Mouse (Mus musculus) liver, embryonic 15.5 days (tissue): Measurements from ENCODE around the gene Cytip. TPM values are rescaled to one million over a fixed set of nuclear protein-coding genes. Genes with fewer than 3 reads are reported as not detected.

Source experiments
- ATAC-seq: fragments of 200-750 bp; cut with Nextera tagmentation; 2 replicates; pipeline ENCODE4 v1.8.0; 2017; ENCODE audit warnings: moderate number of reproducible peaks, mild to moderate bottlenecking, moderate library complexity; ENCODE audit not compliant: insufficient read depth
- H3K27ac ChIP-seq: fragments of 300-500 bp; sonication (generic); replicated peaks from 2 replicates; pipeline ENCODE4 v1.5.1; 2015; ENCODE audit warnings: mild to moderate bottlenecking, inconsistent platforms
- H3K27me3 ChIP-seq: fragments of 300-500 bp; sonication (generic); 2 replicates; pipeline ENCODE4 v1.6.1; 2015; ENCODE audit warnings: mild to moderate bottlenecking, inconsistent platforms
- H3K36me3 ChIP-seq: fragments of 300-500 bp; sonication (generic); replicated peaks from 2 replicates; pipeline ENCODE4 v1.6.1; 2015; ENCODE audit warnings: moderate library complexity, mild to moderate bottlenecking, inconsistent platforms
- H3K4me1 ChIP-seq: fragments of 300-500 bp; sonication (generic); replicated peaks from 2 replicates; pipeline ENCODE4 v1.6.1; 2015; ENCODE audit warnings: inconsistent platforms
- H3K4me2 ChIP-seq: fragments of 300-500 bp; sonication (generic); 2 replicates; pipeline ENCODE4 v1.6.1; 2015; ENCODE audit warnings: moderate library complexity, mild to moderate bottlenecking, inconsistent platforms
- H3K4me3 ChIP-seq: fragments of 300-500 bp; sonication (generic); replicated peaks from 2 replicates; pipeline ENCODE4 v1.5.1; 2015; ENCODE audit warnings: mild to moderate bottlenecking, inconsistent platforms
- H3K9ac ChIP-seq: fragments of 300-500 bp; sonication (generic); 2 replicates; pipeline ENCODE4 v1.6.1; 2015; ENCODE audit warnings: moderate library complexity, mild to moderate bottlenecking, inconsistent platforms
- H3K9me3 ChIP-seq: fragments of 300-500 bp; sonication (generic); replicated peaks from 2 replicates; pipeline ENCODE4 v1.6.1; 2016; ENCODE audit warnings: inconsistent platforms
- WGBS: fragments of 180-500 bp; shearing (Covaris S2); methylation state at CpG from one replicate; pipeline ENCODE4 v1.1.7; 2015; ENCODE audit warnings: mixed read lengths; ENCODE audit not compliant: insufficient replicate concordance; 5-methylcytosine and 5-hydroxymethylcytosine counted together
- polyA plus RNA-seq: library from polyadenylated mRNA; unstranded; fragments of >200 nt; fragmentation: Nextera tagmentation; extraction: Ambion mirVana; gene quantifications from 2 replicates; pipeline ENCODE4 v1.2.1, GENCODE M21; 2015

Gene Cytip
- polyA plus RNA-seq, 1 experiment from 2014 or later: 3.4 TPM

- no peak for ATAC-seq
- H3K4me3 ChIP-seq: peak overlapping the region; percentile 44
Observed at GRCm38 (mm10) chr2:58160541-58161307, 34.6 kb downstream of the Cytip start.

DNA sequence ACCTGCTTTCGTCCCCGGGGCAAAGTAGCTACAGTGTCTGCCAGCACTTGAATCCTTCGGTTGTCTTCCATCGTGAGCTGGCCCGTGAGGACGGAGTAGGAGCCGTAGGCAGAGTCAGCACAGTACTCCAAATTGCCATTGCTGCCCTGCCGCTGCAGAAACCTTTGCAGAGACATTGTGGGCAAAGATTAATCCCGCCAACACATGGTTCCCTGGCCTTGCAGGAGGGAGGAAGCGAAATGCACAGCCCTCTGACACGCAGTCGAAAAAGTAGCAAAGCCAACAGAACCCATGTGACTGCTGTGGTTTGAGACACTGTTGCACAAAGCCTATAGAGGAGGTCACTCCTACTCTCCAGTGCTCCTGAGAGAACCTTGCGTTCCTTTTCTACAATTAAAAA lies 35.5 kb downstream of the Cytip start:
- no peak overlapping the region for H3K9ac ChIP-seq
- no peaks in the 10 kb centered on the region for H3K36me3 ChIP-seq
- ATAC-seq: peak; percentile 36; the same call in 1 of the 2 replicates
- H3K4me3 ChIP-seq: peak overlapping the region; percentile 44
- no peak overlapping the region; the same call in 1 of the 2 replicates for H3K27ac ChIP-seq
- WGBS: 30% methylated on average over 13 of the region's 13 CpGs
- H3K4me1 ChIP-seq: 0 out of 2 replicates have a peak, but pooled peaks cover 9% of the 10 kb centered on the region
- H3K9me3 ChIP-seq: no peaks in the 10 kb centered on the region
- peak overlapping the region; percentile 48 for H3K4me2 ChIP-seq
- no peaks in the 10 kb centered on the region for H3K27me3 ChIP-seq

More at GRCm38 (mm10) chr2:58160541-58161307, 34.6 kb downstream of the Cytip start:
- Histone ChIP-seq H3K9me3 (no peaks in the 10 kb centered on the region), H3K27me3 (no peaks in the 10 kb centered on the region), H3K9ac (no peak overlapping the region), H3K36me3 (no peaks in the 10 kb centered on the region), H3K4me1 (0 out of 2 replicates have a peak, but pooled peaks cover 3% of the 10 kb centered on the region), H3K4me2 (peak overlapping the region; percentile 48), H3K27ac (no peak overlapping the region)
- WGBS: 26% methylated on average over 21 of the region's 21 CpGs

GRCm38 (mm10) chr2:58159121-58159520 lies 36.2 kb downstream of the Cytip start:
- Histone ChIP-seq H3K4me3 (peak overlapping the region; percentile 44), H3K9ac (no peak overlapping the region), H3K36me3 (no peaks in the 10 kb centered on the region), H3K4me1 (0 out of 2 replicates have a peak, but pooled peaks cover 9% of the 10 kb centered on the region), H3K27ac (no peak overlapping the region), H3K27me3 (no peaks in the 10 kb centered on the region), H3K9me3 (no peaks in the 10 kb centered on the region), H3K4me2 (peak overlapping the region; percentile 48)
- 42% methylated on average over 6 of the region's 6 CpGs for WGBS
- no peak for ATAC-seq

GRCm38 (mm10) chr2:58158539-58158938 lies 36.8 kb downstream of the Cytip start:
- Histone ChIP-seq H3K27me3 (no peaks in the 10 kb centered on the region), H3K9me3 (no peaks in the 10 kb centered on the region), H3K36me3 (no peaks in the 10 kb centered on the region), H3K4me3 (no peak overlapping the region), H3K27ac (no peak overlapping the region), H3K4me2 (peak overlapping the region; percentile 10; the same call in 1 of the 2 replicates), H3K9ac (no peak overlapping the region), H3K4me1 (0 out of 2 replicates have a peak, but pooled peaks cover 9% of the 10 kb centered on the region)
- 66% methylated on average over 5 of the region's 5 CpGs for WGBS
- ATAC-seq: no peak

DNA sequence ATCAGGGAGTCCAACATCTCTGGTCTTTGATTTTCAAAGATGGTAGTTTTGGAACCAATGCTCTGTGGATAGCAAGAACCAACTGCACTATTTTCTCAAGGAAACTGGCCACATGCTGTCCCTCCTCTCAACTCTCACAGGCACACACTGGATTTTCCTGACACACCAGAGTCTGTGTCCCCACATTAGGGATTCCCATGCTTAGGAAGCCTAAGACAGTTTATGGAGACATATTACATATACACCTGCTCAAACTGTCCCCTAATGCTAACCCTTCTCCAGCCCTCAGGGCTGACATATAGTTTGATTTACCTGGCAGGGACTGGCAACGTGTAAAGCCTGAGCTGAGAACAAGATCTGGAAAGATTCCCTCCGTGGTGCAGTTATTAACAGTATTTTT lies 37.2 kb downstream of the Cytip start:
- Histone ChIP-seq H3K36me3 (no peaks in the 10 kb centered on the region), H3K4me3 (no peak overlapping the region), H3K4me2 (0 out of 2 replicates have a peak overlapping the region, but pooled peaks have one; percentile 10)

GRCm38 (mm10) chr2:58157466-58157865 lies 37.9 kb downstream of the Cytip start:
- Histone ChIP-seq H3K4me3 (no peak overlapping the region), H3K36me3 (no peaks in the 10 kb centered on the region), H3K4me2 (no peak overlapping the region), H3K9ac (no peak overlapping the region), H3K4me1 (0 out of 2 replicates have a peak, but pooled peaks cover 9% of the 10 kb centered on the region), H3K27me3 (no peaks in the 10 kb centered on the region), H3K27ac (no peak overlapping the region), H3K9me3 (no peaks in the 10 kb centered on the region)
- WGBS: 64% methylated on average over 5 of the region's 5 CpGs
- ATAC-seq: no peak

More for the DNA sequence above, 37.2 kb downstream of the Cytip start:
- Histone ChIP-seq H3K9me3 (no peaks in the 10 kb centered on the region), H3K27ac (no peak overlapping the region), H3K27me3 (no peaks in the 10 kb centered on the region), H3K9ac (no peak overlapping the region), H3K4me1 (0 out of 2 replicates have a peak, but pooled peaks cover 9% of the 10 kb centered on the region)
- 58% methylated on average over 2 of the region's 2 CpGs for WGBS
- ATAC-seq: no peak

DNA sequence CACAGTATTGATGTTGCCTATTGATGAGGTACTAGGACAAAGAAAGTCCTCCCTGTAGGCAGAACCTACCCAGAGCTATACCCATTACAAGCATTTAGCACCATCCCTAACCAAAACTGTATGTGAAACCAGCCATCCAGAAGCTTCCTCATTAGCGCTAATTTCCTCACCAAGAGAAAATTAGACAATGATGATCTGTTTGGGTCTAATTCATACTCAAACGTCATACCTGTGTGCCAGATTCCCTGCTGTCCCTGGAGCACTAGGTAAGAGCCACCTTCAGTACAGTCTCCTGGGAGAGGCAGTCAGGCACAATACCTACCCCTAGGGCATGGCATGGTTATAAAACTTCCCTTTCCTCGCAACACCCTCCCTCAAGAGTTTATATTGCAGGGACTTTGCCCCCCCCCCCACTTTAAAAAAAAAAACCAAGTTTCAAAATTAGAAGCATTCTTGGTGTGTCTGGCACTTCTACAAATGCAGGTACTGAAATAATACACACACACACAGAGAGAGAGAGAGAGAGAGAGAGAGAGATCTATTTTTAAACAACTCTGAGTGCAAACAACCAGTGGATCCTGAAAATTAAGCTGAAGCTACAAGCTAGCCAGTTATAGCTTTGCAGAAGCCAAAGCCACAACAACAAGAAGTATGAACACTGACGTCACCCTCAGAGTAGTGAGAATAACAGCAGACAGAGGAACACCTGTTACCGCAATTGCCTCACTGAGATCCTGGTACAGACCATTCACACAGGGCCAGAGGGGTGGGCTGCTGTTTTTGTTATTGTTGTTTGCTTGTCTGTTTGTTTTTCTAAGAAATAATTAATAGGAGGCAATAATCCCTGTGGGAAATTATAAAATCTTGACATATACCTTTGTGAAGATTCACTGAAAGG lies 38.6 kb downstream of the Cytip start:
- ATAC-seq: no peak
- WGBS: 48% methylated on average over 5 of the region's 5 CpGs
- H3K27ac ChIP-seq: no peak overlapping the region

DNA sequence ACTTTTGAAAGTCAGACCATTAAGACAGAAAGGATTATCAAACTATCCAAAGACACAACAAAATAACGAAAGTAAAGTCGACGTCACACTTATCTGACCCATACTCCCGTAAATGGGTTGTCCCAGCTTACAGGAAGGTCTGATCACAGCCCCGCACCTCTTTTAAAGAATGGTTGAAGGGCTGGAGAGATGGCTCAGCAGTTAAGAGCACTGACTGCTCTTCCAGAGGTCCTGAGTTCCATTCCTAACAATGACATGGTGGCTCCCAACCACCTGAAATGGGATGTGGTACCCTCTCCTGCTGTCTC lies 39.3 kb downstream of the Cytip start:
- 18% methylated on average over 5 of the region's 5 CpGs for WGBS
- Histone ChIP-seq H3K9ac (no peak overlapping the region), H3K4me3 (peak overlapping the region; percentile 34), H3K36me3 (no peaks in the 10 kb centered on the region), H3K4me2 (peak overlapping the region; percentile 53), H3K27me3 (no peaks in the 10 kb centered on the region), H3K27ac (no peak overlapping the region), H3K4me1 (0 out of 2 replicates have a peak, but pooled peaks cover 9% of the 10 kb centered on the region), H3K9me3 (no peaks in the 10 kb centered on the region)
- ATAC-seq: no peak

More for the DNA sequence above, 38.6 kb downstream of the Cytip start:
- H3K4me3 ChIP-seq: no peak overlapping the region
- no peaks in the 10 kb centered on the region for H3K36me3 ChIP-seq
- 0 out of 2 replicates have a peak, but pooled peaks cover 9% of the 10 kb centered on the region for H3K4me1 ChIP-seq
- H3K4me2 ChIP-seq: peak overlapping the region; percentile 53
- no peak overlapping the region for H3K9ac ChIP-seq
- H3K27me3 ChIP-seq: no peaks in the 10 kb centered on the region
- no peaks in the 10 kb centered on the region for H3K9me3 ChIP-seq

GRCm38 (mm10) chr2:58155271-58156107 lies 39.8 kb downstream of the Cytip start:
- Histone ChIP-seq H3K27me3 (no peaks in the 10 kb centered on the region), H3K36me3 (no peaks in the 10 kb centered on the region), H3K4me3 (peak overlapping the region; percentile 34), H3K9ac (no peak overlapping the region), H3K27ac (0 out of 2 replicates have a peak overlapping the region, but pooled peaks have one; percentile 19), H3K9me3 (no peaks in the 10 kb centered on the region), H3K4me1 (0 out of 2 replicates have a peak, but pooled peaks cover 9% of the 10 kb centered on the region), H3K4me2 (peak overlapping the region; percentile 53)
- ATAC-seq: peak; percentile 64
- WGBS: 27% methylated on average over 7 of the region's 7 CpGs

- H3K9me3 ChIP-seq: no peaks in the 10 kb centered on the region
- no peak overlapping the region for H3K4me3 ChIP-seq
- H3K9ac ChIP-seq: no peak overlapping the region
- 43% methylated on average over 1 of the region's 1 CpGs for WGBS
- no peak for ATAC-seq
- no peaks in the 10 kb centered on the region for H3K27me3 ChIP-seq
- H3K27ac ChIP-seq: no peak overlapping the region
- no peaks in the 10 kb centered on the region for H3K36me3 ChIP-seq
- H3K4me1 ChIP-seq: 0 out of 2 replicates have a peak, but pooled peaks cover 9% of the 10 kb centered on the region
- no peak overlapping the region for H3K4me2 ChIP-seq
Observed at GRCm38 (mm10) chr2:58154555-58154954, 40.8 kb downstream of the Cytip start.
